Mouse (Mus musculus): ENCODE data around the gene Fgd2.
"Not testable (repeated sequence)": the region's sequence is repeated elsewhere in the genome, so short reads cannot be mapped to it uniquely, and the experiment has no call there.

Gene Fgd2

GRCm38 (mm10) chr17:29360761-29361221, at the start of gene Fgd2:
TSS of gene Fgd2 (plus strand) at chr17:29360914.
- DNase-seq (ENCODE audit: low spot score), result no peak

GRCm38 (mm10) chr17:29311602-29312001, 49.1 kb upstream of the Fgd2 start:
- no peak for DNase-seq (ENCODE audit: low spot score)

- no peak for DNase-seq (ENCODE audit: low spot score)
These were observed 48.6 kb upstream of the Fgd2 start for GRCm38 (mm10) chr17:29312082-29312481.

GRCm38 (mm10) chr17:29313300-29313699, 47.4 kb upstream of the Fgd2 start:
- no peak for DNase-seq (ENCODE audit: low spot score)

GRCm38 (mm10) chr17:29315672-29316465, 44.8 kb upstream of the Fgd2 start:
- DNase-seq (ENCODE audit: low spot score), result no peak

GRCm38 (mm10) chr17:29316891-29317290, 43.8 kb upstream of the Fgd2 start:
- DNase-seq (ENCODE audit: low spot score), result no peak

GRCm38 (mm10) chr17:29317380-29317779, 43.3 kb upstream of the Fgd2 start, which contains the start of gene Pi16:
TSS of gene Pi16 (plus strand) at chr17:29317680.
- not testable (repeated sequence) for DNase-seq (ENCODE audit: low spot score)

- no peak for DNase-seq (ENCODE audit: low spot score)
These were observed 41.9 kb upstream of the Fgd2 start for GRCm38 (mm10) chr17:29318731-29319250.

- DNase-seq (ENCODE audit: low spot score), result no peak
These were observed 41.2 kb upstream of the Fgd2 start for GRCm38 (mm10) chr17:29319476-29319875.

GRCm38 (mm10) chr17:29319881-29320639, 40.7 kb upstream of the Fgd2 start:
- DNase-seq (ENCODE audit: low spot score), result no peak

GRCm38 (mm10) chr17:29321765-29322602, 38.7 kb upstream of the Fgd2 start:
- no peak for DNase-seq (ENCODE audit: low spot score)

GRCm38 (mm10) chr17:29322603-29322962, 38.1 kb upstream of the Fgd2 start:
- no peak for DNase-seq (ENCODE audit: low spot score)

GRCm38 (mm10) chr17:29323625-29324024, 37.1 kb upstream of the Fgd2 start:
- no peak for DNase-seq (ENCODE audit: low spot score)

- DNase-seq (ENCODE audit: low spot score), result no peak
These were observed 34.9 kb upstream of the Fgd2 start for GRCm38 (mm10) chr17:29325831-29326230.

GRCm38 (mm10) chr17:29326531-29327529, 33.9 kb upstream of the Fgd2 start:
- no peak for DNase-seq (ENCODE audit: low spot score)

- DNase-seq (ENCODE audit: low spot score), result no peak
These were observed 33.0 kb upstream of the Fgd2 start for GRCm38 (mm10) chr17:29327691-29328090.

GRCm38 (mm10) chr17:29330221-29330620, 30.5 kb upstream of the Fgd2 start:
- DNase-seq (ENCODE audit: low spot score), result no peak

GRCm38 (mm10) chr17:29330671-29331410, 29.9 kb upstream of the Fgd2 start:
- DNase-seq (ENCODE audit: low spot score), result no peak

GRCm38 (mm10) chr17:29332186-29332685, 28.5 kb upstream of the Fgd2 start:
- no peak for DNase-seq (ENCODE audit: low spot score)

Data from ovary, postnatal 36 days (tissue).